Mouse (Mus musculus): ENCODE data around the gene Kcnd3. TPM values are rescaled to one million over a fixed set of nuclear protein-coding genes. Genes with fewer than 3 reads are reported as not detected.

Gene Kcnd3
- polyA plus RNA-seq, 1 experiment from 2014 or later: 0.62 TPM

GRCm38 (mm10) chr3:105546611-105547071, 94.5 kb downstream of the Kcnd3 start:
- H3K4me1 ChIP-seq (ENCODE audit: control insufficient read depth, insufficient read depth, low read length): peaks cover 3% of the 10 kb centered on the region; the same call in 1 of the 2 replicates
- no peaks in the 10 kb centered on the region for H3K27me3 ChIP-seq (ENCODE audit: control insufficient read depth, insufficient read depth, low read length)
- H3K4me3 ChIP-seq (ENCODE audit: low read length): no peak overlapping the region
- 45% methylated on average over 13 of the region's 13 CpGs for WGBS
- no peaks in the 10 kb centered on the region for H3K36me3 ChIP-seq (ENCODE audit: control insufficient read depth, insufficient read depth)
- no peak overlapping the region for H3K4me2 ChIP-seq (ENCODE audit: low read depth, low read length)
- H3K9me3 ChIP-seq (replicated peaks; ENCODE audit: control insufficient read depth, low read length): no peaks in the 10 kb centered on the region
- H3K9ac ChIP-seq (ENCODE audit: low read length): no peak overlapping the region
- no peak for ATAC-seq (replicated peaks; ENCODE audit: extremely low read depth, insufficient read depth, low FRiP score)
- H3K27ac ChIP-seq (ENCODE audit: low read length): no peak overlapping the region

GRCm38 (mm10) chr3:105548074-105548771, 96.1 kb downstream of the Kcnd3 start:
- ATAC-seq (replicated peaks; ENCODE audit: extremely low read depth, insufficient read depth, low FRiP score): no peak
- Histone ChIP-seq H3K27ac (ENCODE audit: low read length) (no peak overlapping the region), H3K36me3 (ENCODE audit: control insufficient read depth, insufficient read depth) (no peaks in the 10 kb centered on the region), H3K4me2 (ENCODE audit: low read depth, low read length) (no peak overlapping the region), H3K27me3 (ENCODE audit: control insufficient read depth, insufficient read depth, low read length) (no peaks in the 10 kb centered on the region), H3K4me1 (ENCODE audit: control insufficient read depth, insufficient read depth, low read length) (peaks cover 3% of the 10 kb centered on the region; the same call in 1 of the 2 replicates), H3K9ac (ENCODE audit: low read length) (no peak overlapping the region), H3K9me3 (replicated peaks; ENCODE audit: control insufficient read depth, low read length) (no peaks in the 10 kb centered on the region), H3K4me3 (ENCODE audit: low read length) (no peak overlapping the region)
- WGBS: 62% methylated on average over 11 of the region's 11 CpGs

GRCm38 (mm10) chr3:105559456-105559855, 107.3 kb downstream of the Kcnd3 start:
- no peaks in the 10 kb centered on the region for H3K36me3 ChIP-seq (ENCODE audit: control insufficient read depth, insufficient read depth)
- WGBS: 13% methylated on average over 2 of the region's 2 CpGs
- H3K9ac ChIP-seq (ENCODE audit: low read length): no peak overlapping the region
- H3K9me3 ChIP-seq (replicated peaks; ENCODE audit: control insufficient read depth, low read length): no peaks in the 10 kb centered on the region
- ATAC-seq (replicated peaks; ENCODE audit: extremely low read depth, insufficient read depth, low FRiP score): no peak; the same call in 1 of the 2 replicates
- no peak overlapping the region for H3K27ac ChIP-seq (ENCODE audit: low read length)
- H3K4me3 ChIP-seq (ENCODE audit: low read length): no peak overlapping the region
- H3K27me3 ChIP-seq (ENCODE audit: control insufficient read depth, insufficient read depth, low read length): no peaks in the 10 kb centered on the region
- 0 out of 2 replicates have a peak, but pooled peaks cover 2% of the 10 kb centered on the region for H3K4me1 ChIP-seq (ENCODE audit: control insufficient read depth, insufficient read depth, low read length)
- H3K4me2 ChIP-seq (ENCODE audit: low read depth, low read length): no peak overlapping the region

- Histone ChIP-seq H3K4me2 (ENCODE audit: low read depth, low read length) (no peak overlapping the region), H3K27me3 (ENCODE audit: control insufficient read depth, insufficient read depth, low read length) (no peaks in the 10 kb centered on the region), H3K4me1 (ENCODE audit: control insufficient read depth, insufficient read depth, low read length) (no peaks in the 10 kb centered on the region), H3K9me3 (replicated peaks; ENCODE audit: control insufficient read depth, low read length) (no peaks in the 10 kb centered on the region), H3K9ac (ENCODE audit: low read length) (no peak overlapping the region), H3K4me3 (ENCODE audit: low read length) (no peak overlapping the region), H3K27ac (ENCODE audit: low read length) (no peak overlapping the region), H3K36me3 (ENCODE audit: control insufficient read depth, insufficient read depth) (no peaks in the 10 kb centered on the region)
- 84% methylated on average over 8 of the region's 8 CpGs for WGBS
- no peak for ATAC-seq (replicated peaks; ENCODE audit: extremely low read depth, insufficient read depth, low FRiP score)
These were observed 114.8 kb downstream of the Kcnd3 start for GRCm38 (mm10) chr3:105566973-105567372.

GRCm38 (mm10) chr3:105567472-105567871, 115.3 kb downstream of the Kcnd3 start:
- Histone ChIP-seq H3K4me1 (ENCODE audit: control insufficient read depth, insufficient read depth, low read length) (no peaks in the 10 kb centered on the region), H3K9me3 (replicated peaks; ENCODE audit: control insufficient read depth, low read length) (no peaks in the 10 kb centered on the region), H3K9ac (ENCODE audit: low read length) (no peak overlapping the region), H3K27me3 (ENCODE audit: control insufficient read depth, insufficient read depth, low read length) (no peaks in the 10 kb centered on the region), H3K27ac (ENCODE audit: low read length) (no peak overlapping the region), H3K4me2 (ENCODE audit: low read depth, low read length) (no peak overlapping the region), H3K4me3 (ENCODE audit: low read length) (no peak overlapping the region), H3K36me3 (ENCODE audit: control insufficient read depth, insufficient read depth) (no peaks in the 10 kb centered on the region)
- no peak for ATAC-seq (replicated peaks; ENCODE audit: extremely low read depth, insufficient read depth, low FRiP score)
- WGBS: 57% methylated on average over 4 of the region's 4 CpGs

- no peaks in the 10 kb centered on the region for H3K9me3 ChIP-seq (replicated peaks; ENCODE audit: control insufficient read depth, low read length)
- H3K9ac ChIP-seq (ENCODE audit: low read length): no peak overlapping the region
- no peaks in the 10 kb centered on the region for H3K27me3 ChIP-seq (ENCODE audit: control insufficient read depth, insufficient read depth, low read length)
- no peaks in the 10 kb centered on the region for H3K4me1 ChIP-seq (ENCODE audit: control insufficient read depth, insufficient read depth, low read length)
- no peak overlapping the region for H3K4me2 ChIP-seq (ENCODE audit: low read depth, low read length)
- H3K4me3 ChIP-seq (ENCODE audit: low read length): no peak overlapping the region
- 88% methylated on average over 8 of the region's 8 CpGs for WGBS
- H3K36me3 ChIP-seq (ENCODE audit: control insufficient read depth, insufficient read depth): no peaks in the 10 kb centered on the region
- no peak overlapping the region for H3K27ac ChIP-seq (ENCODE audit: low read length)
- no peak for ATAC-seq (replicated peaks; ENCODE audit: extremely low read depth, insufficient read depth, low FRiP score)
These were observed 116.3 kb downstream of the Kcnd3 start for GRCm38 (mm10) chr3:105568403-105568802.

GRCm38 (mm10) chr3:105568851-105569250, 116.7 kb downstream of the Kcnd3 start:
- no peak overlapping the region for H3K4me3 ChIP-seq (ENCODE audit: low read length)
- no peak overlapping the region for H3K27ac ChIP-seq (ENCODE audit: low read length)
- H3K4me1 ChIP-seq (ENCODE audit: control insufficient read depth, insufficient read depth, low read length): no peaks in the 10 kb centered on the region
- no peak overlapping the region for H3K4me2 ChIP-seq (ENCODE audit: low read depth, low read length)
- H3K9me3 ChIP-seq (replicated peaks; ENCODE audit: control insufficient read depth, low read length): no peaks in the 10 kb centered on the region
- H3K36me3 ChIP-seq (ENCODE audit: control insufficient read depth, insufficient read depth): no peaks in the 10 kb centered on the region
- no peak overlapping the region for H3K9ac ChIP-seq (ENCODE audit: low read length)
- H3K27me3 ChIP-seq (ENCODE audit: control insufficient read depth, insufficient read depth, low read length): no peaks in the 10 kb centered on the region
- ATAC-seq (replicated peaks; ENCODE audit: extremely low read depth, insufficient read depth, low FRiP score): no peak
- 73% methylated on average over 9 of the region's 9 CpGs for WGBS

- Histone ChIP-seq H3K9me3 (replicated peaks; ENCODE audit: control insufficient read depth, low read length) (no peaks in the 10 kb centered on the region), H3K4me1 (ENCODE audit: control insufficient read depth, insufficient read depth, low read length) (no peaks in the 10 kb centered on the region), H3K27me3 (ENCODE audit: control insufficient read depth, insufficient read depth, low read length) (no peaks in the 10 kb centered on the region), H3K4me3 (ENCODE audit: low read length) (no peak overlapping the region), H3K36me3 (ENCODE audit: control insufficient read depth, insufficient read depth) (no peaks in the 10 kb centered on the region), H3K9ac (ENCODE audit: low read length) (no peak overlapping the region), H3K27ac (ENCODE audit: low read length) (no peak overlapping the region), H3K4me2 (ENCODE audit: low read depth, low read length) (no peak overlapping the region)
- 64% methylated on average over 6 of the region's 6 CpGs for WGBS
- no peak for ATAC-seq (replicated peaks; ENCODE audit: extremely low read depth, insufficient read depth, low FRiP score)
These were observed 117.2 kb downstream of the Kcnd3 start for GRCm38 (mm10) chr3:105569310-105569752.

GRCm38 (mm10) chr3:105569950-105570349, 117.8 kb downstream of the Kcnd3 start:
- WGBS: 74% methylated on average over 9 of the region's 9 CpGs
- no peak for ATAC-seq (replicated peaks; ENCODE audit: extremely low read depth, insufficient read depth, low FRiP score)
- Histone ChIP-seq H3K4me2 (ENCODE audit: low read depth, low read length) (no peak overlapping the region), H3K27me3 (ENCODE audit: control insufficient read depth, insufficient read depth, low read length) (no peaks in the 10 kb centered on the region), H3K9me3 (replicated peaks; ENCODE audit: control insufficient read depth, low read length) (no peaks in the 10 kb centered on the region), H3K36me3 (ENCODE audit: control insufficient read depth, insufficient read depth) (no peaks in the 10 kb centered on the region), H3K9ac (ENCODE audit: low read length) (no peak overlapping the region), H3K4me3 (ENCODE audit: low read length) (no peak overlapping the region), H3K27ac (ENCODE audit: low read length) (no peak overlapping the region), H3K4me1 (ENCODE audit: control insufficient read depth, insufficient read depth, low read length) (no peaks in the 10 kb centered on the region)

All from heart, embryonic 16.5 days (tissue).